Mouse (Mus musculus) G1E (cell line): ENCODE measurements at regions not wholly inside any gene's neighbourhood (a gene's known extent, or its start where the extent isn't known, plus 50 kb on each side); places are given as distances from the start of the nearest gene placed in this dataset.

ENCODE experiments used
- ATAC-seq: 2 replicates; pipeline ENCODE4 v1.8.0; 2016; ENCODE audit warnings: mild to moderate bottlenecking; ENCODE audit not compliant: insufficient number of reproducible peaks, poor library complexity, low FRiP score, severe bottlenecking; ENCODE audit errors: extremely low read depth
- DNase-seq: peaks from one replicate; pipeline ENCODE4 v3.0.0; 2012; ENCODE audit warnings: low spot score
- H3K27me3 ChIP-seq: 2 replicates; pipeline ENCODE4 v1.6.1; 2012; ENCODE audit warnings: mild to moderate bottlenecking, low read length, inconsistent platforms; ENCODE audit not compliant: insufficient read depth
- H3K36me3 ChIP-seq: replicated peaks from 2 replicates; pipeline ENCODE3; 2012; ENCODE audit warnings: mild to moderate bottlenecking, inconsistent platforms
- H3K4me1 ChIP-seq: 2 replicates; pipeline ENCODE4 v1.6.1; 2012; ENCODE audit warnings: low read depth, low read length, inconsistent platforms, mixed read lengths; ENCODE audit not compliant: insufficient read depth
- H3K4me3 ChIP-seq: 2 replicates; pipeline ENCODE4 v1.5.1; 2012; ENCODE audit warnings: low read depth, mild to moderate bottlenecking, inconsistent platforms, low read length, moderate library complexity, mixed read lengths
- H3K9me3 ChIP-seq: replicated peaks from 2 replicates; pipeline ENCODE4 v1.6.1; 2012; ENCODE audit warnings: inconsistent platforms
- CTCF ChIP-seq: IDR thresholded peaks from 2 replicates; pipeline ENCODE4 v1.5.1; 2012; ENCODE audit warnings: low read depth, low read length, inconsistent platforms, mixed read lengths
- GATA1 ChIP-seq: IDR thresholded peaks from 2 replicates; pipeline ENCODE4 v1.6.1; 2012; ENCODE audit warnings: borderline replicate concordance, low read length, inconsistent platforms, mixed read lengths
- GATA2 ChIP-seq: IDR thresholded peaks from 2 replicates; pipeline ENCODE4 v1.6.1; 2012; ENCODE audit warnings: low read depth, low read length, inconsistent platforms, borderline replicate concordance
- POLR2AphosphoS5 ChIP-seq: IDR thresholded peaks from 2 replicates; pipeline ENCODE4 v1.6.1; 2012; ENCODE audit warnings: low read depth, low read length, inconsistent platforms; ENCODE audit not compliant: insufficient replicate concordance
- TAL1 ChIP-seq: conservative IDR thresholded peaks from 2 replicates; pipeline ENCODE4 v1.6.1; 2012; ENCODE audit warnings: low read depth, low read length, inconsistent platforms, mixed read lengths

GRCm38 (mm10) chr15:96201701-96202460 is 85.4 kb upstream of the Arid2 start:
- H3K4me1 ChIP-seq = no peaks in the 10 kb centered on the region
- H3K27me3 ChIP-seq = no peaks in the 10 kb centered on the region
- ATAC-seq (no peak), DNase-seq (no peak)
- H3K9me3 ChIP-seq = peaks cover 4% of the 10 kb centered on the region
- no peaks in the 10 kb centered on the region for H3K36me3 ChIP-seq
- TF ChIP-seq POLR2AphosphoS5 (no peak), GATA2 (no peak), CTCF (no peak), GATA1 (no peak), TAL1 (no peak)
- no peak overlapping the region for H3K4me3 ChIP-seq

- DNase-seq = no peak
- no peak for ATAC-seq
- Histone ChIP-seq H3K9me3 (peaks cover 4% of the 10 kb centered on the region), H3K4me1 (no peaks in the 10 kb centered on the region), H3K36me3 (no peaks in the 10 kb centered on the region), H3K27me3 (no peaks in the 10 kb centered on the region), H3K4me3 (no peak overlapping the region)
- TF ChIP-seq GATA2 (no peak), POLR2AphosphoS5 (no peak), TAL1 (no peak), GATA1 (no peak), CTCF (no peak)
Measured at GRCm38 (mm10) chr15:96204187-96204586, 83.1 kb upstream of the Arid2 start.

DNA sequence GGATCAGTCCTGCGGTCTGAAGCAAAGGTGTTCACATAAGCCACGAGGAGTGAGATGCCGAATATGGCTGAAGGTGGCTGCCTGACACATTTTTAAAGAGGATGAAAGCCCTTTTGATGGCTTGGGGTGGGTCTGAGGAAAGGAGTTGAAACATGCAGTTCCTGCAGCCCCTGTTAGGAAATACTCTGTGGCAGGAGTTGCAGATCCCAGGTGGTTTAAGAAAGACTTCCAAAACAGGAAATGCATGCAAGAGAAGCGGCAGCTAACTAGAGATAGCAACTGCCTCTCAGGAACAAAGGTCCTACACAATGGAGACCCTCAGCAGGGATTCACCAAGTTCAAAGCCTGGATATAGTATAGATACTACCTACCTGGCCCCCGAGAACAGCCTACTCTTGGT is 82.7 kb upstream of the Arid2 start:
- ATAC-seq (no peak), DNase-seq (no peak)
- no peak for TF ChIP-seq GATA1
- TF ChIP-seq TAL1 = no peak
- no peak for TF ChIP-seq POLR2AphosphoS5
- no peak for TF ChIP-seq CTCF
- TF ChIP-seq GATA2 = no peak
- no peaks in the 10 kb centered on the region for H3K27me3 ChIP-seq
- H3K4me3 ChIP-seq = no peak overlapping the region
- no peaks in the 10 kb centered on the region for H3K36me3 ChIP-seq
- peaks cover 4% of the 10 kb centered on the region for H3K9me3 ChIP-seq
- H3K4me1 ChIP-seq = no peaks in the 10 kb centered on the region

DNA sequence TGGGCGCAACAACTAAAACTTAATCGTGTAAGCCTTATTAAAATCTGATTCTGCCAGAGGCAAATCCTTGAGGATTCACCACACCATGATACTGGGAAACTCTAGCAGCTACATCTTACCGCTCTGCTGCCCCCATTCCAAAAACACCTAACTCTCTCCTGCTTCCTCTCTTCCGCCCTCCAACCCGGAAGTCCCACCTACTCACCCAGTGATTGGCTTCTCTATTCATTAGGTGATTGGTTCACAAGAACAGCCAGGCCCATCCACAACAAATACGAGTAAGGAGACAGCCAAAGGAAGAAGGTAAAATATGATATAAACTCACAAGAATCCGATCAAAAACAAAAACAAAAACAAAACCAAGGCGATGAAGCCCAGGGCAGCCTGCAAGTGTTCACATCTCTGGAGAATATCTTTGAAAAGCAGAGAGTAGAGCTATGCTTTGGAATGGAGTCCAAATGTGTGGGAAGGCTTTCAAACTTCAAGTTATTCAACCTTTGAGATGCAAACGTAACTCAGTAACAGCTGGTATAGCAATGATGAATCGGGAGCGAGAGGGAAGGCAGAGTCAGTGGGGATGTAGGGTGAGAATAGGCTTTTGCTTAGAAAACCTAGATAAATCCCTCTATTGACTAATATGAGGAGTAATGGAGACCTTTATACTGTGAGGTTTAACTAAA is 76.5 kb upstream of the Arid2 start:
- Histone ChIP-seq H3K36me3 (no peaks in the 10 kb centered on the region), H3K27me3 (no peaks in the 10 kb centered on the region), H3K9me3 (no peaks in the 10 kb centered on the region), H3K4me1 (no peaks in the 10 kb centered on the region), H3K4me3 (no peak overlapping the region)
- no peak for TF ChIP-seq POLR2AphosphoS5
- TF ChIP-seq GATA2 = no peak
- no peak for TF ChIP-seq GATA1
- no peak for TF ChIP-seq TAL1
- TF ChIP-seq CTCF = no peak
- DNase-seq = no peak
- no peak for ATAC-seq

DNA sequence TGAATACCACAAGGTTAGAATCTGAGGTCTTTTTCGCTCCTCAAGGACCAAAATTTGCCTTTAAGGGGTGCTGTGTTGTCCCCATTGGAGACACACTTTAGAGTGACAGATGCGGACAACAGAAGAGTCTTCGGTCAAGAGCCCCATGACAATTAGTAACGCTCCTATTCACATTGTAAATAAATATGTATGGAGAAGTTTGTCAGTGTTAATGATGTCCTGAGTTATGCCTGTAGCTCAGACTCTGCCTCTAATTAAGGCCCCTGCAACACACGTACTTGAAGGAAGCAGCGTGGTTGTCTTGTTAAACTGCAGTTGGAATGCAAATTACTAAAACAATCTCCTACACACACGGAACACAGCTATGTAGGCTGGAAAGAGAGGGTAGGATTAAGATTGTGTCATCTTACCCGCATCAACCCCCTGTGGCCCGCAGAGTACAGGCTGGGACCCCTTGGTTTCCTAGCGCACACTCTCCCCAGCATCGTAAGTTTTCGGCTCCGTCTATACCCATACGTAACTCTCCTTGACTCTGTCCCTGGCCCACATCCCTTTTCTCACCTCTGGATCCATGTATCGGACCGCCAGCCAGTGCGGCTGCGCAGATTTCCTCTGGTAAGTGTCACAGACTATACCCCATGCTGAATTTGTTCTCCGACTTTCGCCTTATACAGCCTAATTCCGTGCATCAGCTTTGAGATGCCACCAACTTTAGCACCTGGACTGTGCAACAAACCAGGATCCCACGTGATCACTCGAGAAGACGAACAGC is 73.6 kb upstream of the Arid2 start:
- H3K36me3 ChIP-seq = no peaks in the 10 kb centered on the region
- ATAC-seq (no peak), DNase-seq (no peak)
- no peaks in the 10 kb centered on the region for H3K4me1 ChIP-seq
- H3K4me3 ChIP-seq = no peak overlapping the region
- TF ChIP-seq GATA2 (no peak), TAL1 (no peak), CTCF (no peak), POLR2AphosphoS5 (no peak), GATA1 (no peak)
- no peaks in the 10 kb centered on the region for H3K27me3 ChIP-seq
- no peaks in the 10 kb centered on the region for H3K9me3 ChIP-seq

GRCm38 (mm10) chr15:96217896-96218295 is 69.4 kb upstream of the Arid2 start:
- H3K4me3 ChIP-seq = no peak overlapping the region
- no peaks in the 10 kb centered on the region for H3K27me3 ChIP-seq
- DNase-seq = no peak
- no peaks in the 10 kb centered on the region for H3K9me3 ChIP-seq
- no peaks in the 10 kb centered on the region for H3K4me1 ChIP-seq
- no peaks in the 10 kb centered on the region for H3K36me3 ChIP-seq
- ATAC-seq = no peak
- no peak for TF ChIP-seq POLR2AphosphoS5
- no peak for TF ChIP-seq TAL1
- TF ChIP-seq GATA2 = no peak
- no peak for TF ChIP-seq GATA1
- no peak for TF ChIP-seq CTCF
